Mouse (Mus musculus): ENCODE data around the gene Gm28048.

Gm28048 gene

GRCm38 (mm10) chr11:22891242-22891641 lies 90.6 kb downstream of the Gm28048 start:
- no peak for DNase-seq (ENCODE audit: low spot score in 2 of 2)

DNA sequence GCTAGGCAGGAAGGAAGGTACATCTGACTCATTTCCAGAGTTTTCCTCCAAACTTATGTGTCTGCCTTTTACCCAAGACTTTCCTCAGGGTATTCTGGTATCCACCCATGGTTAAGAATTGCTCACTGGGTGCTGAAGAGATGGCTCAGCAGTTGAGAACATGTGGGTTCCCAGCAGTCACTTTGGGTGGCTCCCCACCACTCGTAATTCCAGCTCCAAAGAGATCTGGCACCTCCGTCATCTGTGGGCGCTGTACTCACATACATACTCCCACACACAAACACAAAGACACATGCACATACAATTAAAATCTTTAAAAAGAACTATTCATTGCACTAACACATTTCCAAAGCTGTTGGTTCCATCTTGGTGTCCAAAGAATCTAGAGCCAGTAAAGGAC lies 92.7 kb downstream of the Gm28048 start:
- no peak for DNase-seq (ENCODE audit: low spot score in 2 of 2)

DNA sequence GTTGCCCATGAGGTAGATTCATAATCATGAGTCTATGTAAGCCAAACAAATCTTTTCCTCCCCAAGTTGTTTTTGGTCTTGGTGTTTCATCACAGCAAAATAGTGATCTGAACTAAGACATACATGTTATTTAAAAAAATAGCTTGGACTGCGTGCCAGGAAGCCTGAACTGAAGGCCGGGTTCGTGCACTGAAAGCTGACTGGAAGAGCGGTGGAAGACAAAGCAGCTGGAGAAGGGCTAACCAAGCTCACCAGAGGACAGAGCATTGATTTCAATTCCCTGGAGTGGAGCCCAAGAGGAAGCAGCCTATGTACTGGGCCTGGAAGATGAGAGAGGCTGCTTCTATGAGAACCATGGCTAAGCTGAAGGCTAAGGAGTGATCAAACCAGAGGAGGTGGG lies 94.9 kb downstream of the Gm28048 start:
- no peak for DNase-seq (ENCODE audit: low spot score in 2 of 2)

- no peak for DNase-seq (ENCODE audit: low spot score in 2 of 2)
Measured at GRCm38 (mm10) chr11:22885350-22885749, 96.5 kb downstream of the Gm28048 start.

DNA sequence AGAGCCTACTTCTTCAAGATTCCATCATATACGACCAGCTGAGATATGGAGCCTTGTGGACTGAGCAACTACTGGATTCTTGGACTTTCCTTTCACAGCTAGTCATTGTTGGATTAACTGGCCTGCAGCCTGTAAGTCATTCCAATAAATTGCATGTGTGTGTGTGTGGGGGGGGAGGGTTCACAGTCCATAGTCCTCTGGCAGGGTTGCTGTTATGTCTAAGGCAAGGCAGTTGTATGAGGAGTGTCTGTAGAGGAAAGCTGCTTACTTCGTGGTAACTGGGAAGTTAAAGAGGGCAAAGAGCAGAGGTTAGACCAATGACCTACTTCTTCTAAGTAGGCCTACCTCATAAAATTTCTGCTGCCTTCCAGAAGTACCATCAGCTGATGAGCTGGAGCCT lies 98.2 kb downstream of the Gm28048 start:
- no peak for DNase-seq (ENCODE audit: low spot score in 2 of 2)

DNA sequence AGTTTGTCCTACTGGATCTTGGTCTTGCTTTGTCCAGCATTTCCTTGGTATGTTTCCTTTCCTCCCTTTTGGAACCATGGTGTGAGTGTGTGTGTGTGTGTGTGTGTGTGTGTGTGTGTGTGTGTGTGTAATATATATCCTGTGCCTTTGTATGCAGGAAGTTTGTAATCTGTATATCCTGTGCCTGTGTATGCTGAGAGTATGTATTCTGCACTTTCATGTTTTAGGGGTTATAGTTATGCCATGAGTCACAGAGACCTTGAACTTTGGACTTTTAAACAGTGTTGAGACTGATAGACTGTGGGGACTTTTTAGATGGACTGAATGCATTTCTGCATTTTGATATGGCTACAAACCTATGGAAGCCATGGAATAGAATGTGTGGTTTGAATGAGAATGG lies 99.0 kb downstream of the Gm28048 start:
- no peak for DNase-seq (ENCODE audit: low spot score in 2 of 2)

GRCm38 (mm10) chr11:22880383-22881172 lies 101.3 kb downstream of the Gm28048 start:
- DNase-seq (ENCODE audit: low spot score in 2 of 2) = no peak

GRCm38 (mm10) chr11:22879645-22880044 lies 102.2 kb downstream of the Gm28048 start:
- no peak for DNase-seq (ENCODE audit: low spot score in 2 of 2)

GRCm38 (mm10) chr11:22876680-22877330 lies 105.1 kb downstream of the Gm28048 start:
- no peak for DNase-seq (ENCODE audit: low spot score in 2 of 2)

GRCm38 (mm10) chr11:22875279-22875678 lies 106.6 kb downstream of the Gm28048 start:
- no peak for DNase-seq (ENCODE audit: low spot score in 2 of 2)

DNA sequence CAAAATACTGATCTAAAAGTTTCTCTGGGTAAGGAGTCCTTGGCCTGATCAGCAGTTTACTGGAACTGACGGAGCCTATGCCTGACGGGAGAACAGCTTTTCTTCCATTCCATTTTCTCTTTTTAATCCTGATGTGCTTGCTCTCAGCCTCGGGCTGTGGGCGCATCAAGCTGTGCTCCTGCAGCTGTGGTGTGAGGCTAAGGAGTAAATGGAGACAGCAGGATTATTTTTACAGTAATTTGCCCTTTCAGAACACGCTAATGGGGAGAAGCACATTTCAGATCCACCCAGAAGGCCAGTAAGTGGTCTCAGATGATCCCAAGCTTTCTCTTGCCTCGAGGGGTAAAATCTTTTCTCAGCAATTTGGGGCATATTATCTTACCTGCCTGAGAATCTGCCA lies 107.1 kb downstream of the Gm28048 start:
- DNase-seq (ENCODE audit: low spot score in 2 of 2) = no peak

DNA sequence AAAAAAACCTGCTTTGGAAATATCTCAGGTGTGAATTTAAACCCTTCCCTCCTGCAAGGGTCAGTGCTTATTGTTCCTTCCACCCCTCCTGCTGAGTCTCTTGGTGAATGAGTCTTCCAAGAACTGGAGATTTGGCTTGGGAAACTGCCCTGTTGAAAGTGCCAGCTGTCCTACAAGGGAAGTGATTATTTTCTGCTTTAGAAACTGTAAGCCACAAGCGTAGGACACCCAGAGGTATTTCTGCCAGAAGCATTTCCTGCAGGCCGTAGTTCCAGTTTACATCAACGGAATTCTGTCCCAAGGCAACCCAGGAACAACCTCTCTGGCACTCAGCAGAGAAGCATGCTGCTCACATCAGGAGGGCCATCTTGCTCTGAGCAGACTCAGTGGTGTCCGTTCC lies 108.5 kb downstream of the Gm28048 start:
- no peak for DNase-seq (ENCODE audit: low spot score in 2 of 2)

GRCm38 (mm10) chr11:22872307-22872680 lies 109.6 kb downstream of the Gm28048 start:
- DNase-seq (ENCODE audit: low spot score in 2 of 2) = no peak

DNA sequence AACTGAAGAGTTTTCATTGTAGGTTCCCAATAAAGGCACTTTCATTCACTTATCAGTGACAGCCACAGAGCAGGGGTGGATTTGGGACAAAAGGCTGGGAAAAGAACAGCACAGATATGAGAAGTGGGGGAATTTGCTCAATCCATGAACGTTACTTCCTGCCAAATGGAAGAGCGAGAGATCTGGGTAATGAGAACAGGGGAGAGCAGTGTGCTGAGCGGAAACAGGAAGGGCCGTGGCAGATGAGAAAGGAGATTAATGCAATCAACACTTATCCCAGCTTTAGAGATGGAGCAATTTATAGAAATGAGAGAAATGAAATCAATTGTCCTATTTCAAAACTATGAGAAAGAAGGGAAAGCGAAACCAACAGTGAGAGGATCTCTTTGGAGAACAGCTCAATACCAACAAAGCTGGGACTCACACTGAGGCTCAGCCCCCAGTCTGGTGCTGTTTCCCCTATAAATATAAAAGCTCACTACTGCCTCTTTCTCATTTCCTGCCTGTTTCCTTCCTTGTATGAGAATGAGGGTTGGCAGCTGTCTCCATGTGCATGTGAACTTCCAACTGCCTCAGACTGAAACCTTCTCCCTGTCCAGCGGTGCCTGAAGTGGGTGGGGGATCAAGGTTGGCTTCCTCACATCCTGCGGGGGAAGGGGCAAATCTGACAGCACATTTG lies 110.1 kb downstream of the Gm28048 start:
- DNase-seq (ENCODE audit: low spot score in 2 of 2) = no peak

- DNase-seq (ENCODE audit: low spot score in 2 of 2) = no peak
Measured at GRCm38 (mm10) chr11:22868582-22868981, 113.3 kb downstream of the Gm28048 start.

GRCm38 (mm10) chr11:22867691-22868090 lies 114.2 kb downstream of the Gm28048 start:
- DNase-seq (ENCODE audit: low spot score in 2 of 2) = no peak

DNA sequence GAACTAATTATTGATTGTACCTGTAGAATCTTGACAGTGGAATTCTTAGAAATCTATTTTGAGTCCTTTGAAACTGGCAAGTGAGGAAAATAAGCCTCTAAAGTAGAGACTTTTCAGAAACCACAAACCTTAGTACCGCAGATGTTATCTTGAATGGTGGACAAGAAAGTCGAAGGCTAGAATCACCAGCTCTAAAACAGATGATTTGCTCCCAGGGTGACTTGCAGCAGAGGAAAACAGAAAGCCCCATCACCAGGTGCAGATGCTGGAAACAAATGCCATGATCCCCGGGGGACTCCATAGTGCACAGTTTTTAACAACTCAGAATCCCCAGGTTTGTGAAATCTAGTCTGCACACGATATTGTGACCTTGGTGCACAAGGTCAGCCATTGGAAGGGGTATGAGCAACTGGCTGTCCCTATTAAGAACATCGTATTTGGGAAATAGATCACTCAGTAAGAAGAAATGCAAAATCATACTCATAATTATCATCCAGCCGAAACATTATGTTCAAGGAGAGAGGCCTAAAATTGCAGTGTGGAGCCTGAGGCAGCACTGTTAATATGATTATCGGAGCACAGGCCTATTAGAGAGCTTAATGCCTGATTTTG lies 116.1 kb downstream of the Gm28048 start:
- DNase-seq (ENCODE audit: low spot score in 2 of 2) = peak in 1 of 2 experiments; percentile 39

GRCm38 (mm10) chr11:22864305-22865060 lies 117.4 kb downstream of the Gm28048 start:
- DNase-seq (ENCODE audit: low spot score in 2 of 2) = no peak

DNA sequence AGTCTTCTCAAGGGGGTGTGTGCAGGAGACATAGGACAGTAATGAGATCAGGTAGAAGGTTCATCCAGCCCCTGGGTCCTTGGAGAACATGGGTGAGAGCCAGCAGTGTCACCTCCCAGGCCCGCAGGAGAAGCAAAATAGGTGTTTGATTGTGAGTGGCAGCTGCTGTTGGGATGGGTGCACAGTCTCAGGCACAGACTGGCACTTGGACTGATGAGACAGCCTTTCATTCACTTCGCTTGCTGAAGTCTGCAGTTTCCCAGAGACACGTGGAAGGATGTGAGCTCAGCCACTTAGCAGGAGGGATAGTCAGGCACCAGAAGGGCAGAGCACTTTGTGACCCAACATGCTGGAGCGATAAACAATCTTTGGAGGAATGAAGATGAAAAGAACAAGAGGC lies 118.3 kb downstream of the Gm28048 start:
- DNase-seq (ENCODE audit: low spot score in 2 of 2) = no peak

DNA sequence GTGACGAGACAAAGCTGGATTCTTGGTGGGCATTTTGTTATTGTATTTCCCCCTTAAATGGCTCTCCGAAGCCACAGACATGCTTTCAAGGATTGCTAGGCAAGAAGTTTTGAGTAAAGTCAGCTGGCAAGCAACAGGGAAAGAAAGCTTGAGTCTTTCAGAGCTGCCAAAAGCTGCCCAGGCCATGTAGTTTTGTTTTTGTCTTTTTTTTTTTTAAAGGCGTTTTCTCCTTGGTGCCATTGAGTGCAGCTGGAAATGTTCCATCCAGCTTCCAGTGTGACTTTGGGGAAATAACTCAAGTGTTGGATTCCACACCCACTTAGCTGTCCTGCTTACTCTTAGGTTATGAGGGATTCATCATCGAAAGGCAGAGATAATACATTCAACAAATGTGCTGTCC lies 120.6 kb downstream of the Gm28048 start:
- no peak for DNase-seq (ENCODE audit: low spot score in 2 of 2)

GRCm38 (mm10) chr11:22860335-22861227 lies 121.3 kb downstream of the Gm28048 start, which contains the start of gene B3gnt2:
Gene B3gnt2 (minus strand): TSS chr11:22860961.
- DNase-seq (ENCODE audit: low spot score in 2 of 2) = peak in 1 of 2 experiments; percentile 58

Measured in natural killer cell, adult 2 months (primary cell).